Mouse (Mus musculus) bone marrow, adult 2 months (tissue): Measurements from ENCODE around the gene Ugt1a5. TPM values are rescaled to one million over a fixed set of nuclear protein-coding genes. Genes with fewer than 3 reads are reported as not detected.
"Not testable (repeated sequence)": the region's sequence is repeated elsewhere in the genome, so short reads cannot be mapped to it uniquely, and the experiment has no call there.

ENCODE experiments used
- H3K27ac ChIP-seq: fragments of 200-500 bp; 2 replicates; pipeline ENCODE4 v1.5.1; 2012; ENCODE audit warnings: low read depth, mild to moderate bottlenecking, control low read depth, inconsistent platforms, low read length; ENCODE audit not compliant: control insufficient read depth, poor library complexity, insufficient read depth
- H3K4me1 ChIP-seq: fragments of 200-500 bp; 2 replicates; pipeline ENCODE4 v1.6.1; 2011; ENCODE audit warnings: low read length; ENCODE audit not compliant: control insufficient read depth, insufficient read depth
- H3K4me3 ChIP-seq: fragments of 200-500 bp; replicated peaks from 2 replicates; pipeline ENCODE3; 2011; ENCODE audit warnings: mild to moderate bottlenecking, low read depth, low read length, control low read depth; ENCODE audit not compliant: control insufficient read depth
- CTCF ChIP-seq: fragments of 200-500 bp; IDR thresholded peaks from 2 replicates; pipeline ENCODE4 v1.5.1; 2011; ENCODE audit warnings: low read length, control low read depth; ENCODE audit not compliant: control insufficient read depth, insufficient read depth
- POLR2A ChIP-seq: fragments of 200-500 bp; IDR thresholded peaks from 2 replicates; pipeline ENCODE4 v1.6.1; 2011; ENCODE audit warnings: low read depth, mild to moderate bottlenecking, control low read depth, low read length, borderline replicate concordance; ENCODE audit not compliant: control insufficient read depth
- WGBS: fragments of 180-500 bp; shearing (Covaris S2); methylation state at CpG from one replicate; pipeline ENCODE4 v1.1.7; 2018; 5-methylcytosine and 5-hydroxymethylcytosine counted together
- polyA plus RNA-seq: library from polyadenylated mRNA; stranded (reverse); fragments of >200 nt; gene quantifications from 2 replicates; pipeline ENCODE4 v1.2.4, GENCODE M21; 2011; ENCODE audit warnings: low replicate concordance; ENCODE audit not compliant: missing spikeins, insufficient read depth, insufficient read length

Gene Ugt1a5
- polyA plus RNA-seq, 1 experiment, result 4.0 TPM

DNA sequence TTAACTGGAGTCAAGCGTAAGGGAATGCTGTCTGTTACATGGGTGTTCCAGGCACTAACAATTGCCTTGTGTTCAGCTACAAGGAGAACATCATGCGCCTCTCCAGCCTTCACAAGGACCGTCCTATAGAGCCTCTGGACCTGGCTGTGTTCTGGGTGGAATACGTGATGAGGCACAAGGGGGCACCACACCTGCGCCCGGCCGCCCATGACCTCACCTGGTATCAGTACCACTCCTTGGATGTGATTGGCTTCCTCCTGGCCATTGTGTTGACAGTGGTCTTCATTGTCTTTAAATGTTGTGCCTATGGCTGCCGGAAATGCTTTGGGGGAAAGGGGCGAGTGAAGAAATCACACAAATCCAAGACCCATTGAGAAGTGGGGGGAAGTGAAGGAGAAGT lies 52.2 kb downstream of the Ugt1a5 start:
- WGBS, result 70% methylated on average over 9 of the region's 9 CpGs
- Histone ChIP-seq H3K4me1 (no peaks in the 10 kb centered on the region), H3K27ac (no peak overlapping the region), H3K4me3 (no peak overlapping the region)
- TF ChIP-seq POLR2A (no peak), CTCF (no peak)

DNA sequence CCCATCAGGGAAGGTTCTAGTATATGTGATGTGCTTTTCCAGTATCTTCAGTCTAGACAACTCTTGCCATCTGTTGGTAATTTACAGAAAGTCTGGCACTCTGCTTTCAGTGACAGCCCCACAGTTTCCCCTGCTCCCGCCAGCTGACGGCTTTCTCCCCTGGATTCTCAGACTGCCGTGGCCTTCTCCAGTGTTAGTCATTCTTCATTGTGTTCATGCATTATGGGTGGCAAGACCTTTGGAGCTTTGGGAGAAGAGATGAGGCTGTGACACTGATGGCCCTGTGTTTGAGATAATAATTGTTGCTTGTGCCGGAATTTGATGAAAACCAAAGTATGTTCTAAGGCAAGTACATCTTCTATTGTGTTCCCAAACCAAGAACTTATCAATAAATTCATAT lies 52.8 kb downstream of the Ugt1a5 start:
- Histone ChIP-seq H3K4me3 (no peak overlapping the region), H3K4me1 (no peaks in the 10 kb centered on the region), H3K27ac (no peak overlapping the region)
- WGBS, result 51% methylated on average over 4 of the region's 4 CpGs
- TF ChIP-seq POLR2A (no peak), CTCF (no peak)

DNA sequence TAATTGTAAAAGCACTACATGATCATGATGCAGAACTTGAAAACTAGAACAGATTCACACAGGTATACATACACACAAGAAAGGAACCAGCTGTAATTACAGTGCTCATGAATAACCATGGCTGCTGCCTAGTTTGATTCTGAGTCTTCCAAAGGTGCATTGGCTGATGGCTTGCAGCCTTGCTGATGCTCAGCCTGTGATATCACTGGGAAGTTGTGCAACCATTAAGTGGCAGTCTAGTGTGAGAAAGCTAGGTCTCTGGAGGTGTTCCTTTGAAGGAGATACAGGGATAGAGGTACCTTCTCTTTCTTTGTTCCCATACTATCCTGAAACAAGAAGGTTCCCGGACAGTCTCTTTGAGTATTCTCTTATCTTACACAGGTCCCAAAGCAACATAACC lies 53.2 kb downstream of the Ugt1a5 start:
- H3K27ac ChIP-seq, result no peak overlapping the region
- WGBS, result 22% methylated on average over 1 of the region's 1 CpGs
- no peaks in the 10 kb centered on the region for H3K4me1 ChIP-seq
- TF ChIP-seq POLR2A (no peak), CTCF (no peak)
- no peak overlapping the region for H3K4me3 ChIP-seq

DNA sequence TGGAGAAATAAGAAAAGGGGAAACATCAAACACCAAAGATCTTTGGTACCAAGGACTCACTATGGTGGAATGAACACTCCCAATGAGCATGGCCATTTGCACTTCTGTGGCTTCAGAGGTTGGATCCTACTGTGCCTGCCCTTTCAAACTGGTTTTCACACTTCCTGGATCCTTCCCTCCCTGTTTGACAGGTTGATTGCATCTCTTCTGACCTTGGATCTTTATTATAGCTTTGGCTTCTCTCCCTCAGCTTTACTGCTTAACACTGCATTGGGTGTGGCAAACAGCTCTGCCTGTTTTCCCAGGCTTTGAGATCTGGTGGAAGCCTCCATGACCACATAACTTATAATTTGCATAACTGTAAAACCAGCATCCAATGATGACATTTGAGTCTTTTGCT lies 54.5 kb downstream of the Ugt1a5 start:
- Histone ChIP-seq H3K4me3 (no peak overlapping the region), H3K27ac (no peak overlapping the region), H3K4me1 (no peaks in the 10 kb centered on the region)
- TF ChIP-seq POLR2A (no peak), CTCF (no peak)

DNA sequence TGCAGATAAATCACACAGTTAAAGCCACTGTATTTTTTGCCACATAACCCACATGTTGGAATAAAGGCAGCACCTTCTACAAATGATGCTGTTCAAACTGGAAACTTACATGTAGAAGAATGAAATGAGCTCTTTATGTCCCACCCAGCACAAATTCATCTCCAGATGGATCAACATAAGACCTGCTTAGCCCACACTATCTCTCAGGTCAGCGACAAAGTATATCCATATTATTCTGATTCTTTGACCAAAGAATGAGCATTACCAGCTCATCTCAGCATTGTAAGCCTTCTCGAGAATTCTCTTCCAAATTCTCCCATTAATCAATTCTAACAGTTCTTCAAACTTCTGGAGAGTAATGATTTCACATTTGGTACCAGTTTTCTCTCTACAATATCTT lies 56.4 kb downstream of the Ugt1a5 start:
- no peaks in the 10 kb centered on the region; the same call in 1 of the 2 replicates for H3K4me1 ChIP-seq
- TF ChIP-seq CTCF, result no peak
- TF ChIP-seq POLR2A, result no peak
- no peak overlapping the region for H3K4me3 ChIP-seq
- WGBS, result 47% methylated on average over 2 of the region's 2 CpGs
- H3K27ac ChIP-seq, result no peak overlapping the region

DNA sequence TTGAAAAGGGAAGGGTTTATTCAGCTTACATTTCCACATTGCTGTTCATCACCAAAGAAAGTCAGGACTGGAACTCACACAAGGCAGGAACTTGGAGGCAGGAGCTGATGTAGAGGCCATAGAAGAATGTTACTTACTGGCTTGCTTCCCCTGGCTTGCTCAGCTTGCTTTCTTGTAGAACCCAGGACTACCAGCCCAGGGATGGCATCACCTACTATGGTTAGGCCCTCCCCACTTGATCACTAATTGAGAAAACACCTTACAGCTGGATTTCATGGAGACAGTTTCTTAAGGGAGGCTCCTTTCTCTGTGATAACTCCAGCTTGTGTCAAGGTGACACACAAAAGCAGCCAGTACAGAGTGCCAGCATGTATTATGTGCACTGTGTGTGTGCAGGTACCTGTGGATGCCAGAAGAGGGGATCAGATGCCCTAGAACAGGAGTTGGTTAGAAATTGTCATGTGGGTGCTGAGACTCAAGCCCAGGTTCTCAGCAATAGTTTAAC lies 57.3 kb downstream of the Ugt1a5 start:
- not testable (repeated sequence) for H3K4me3 ChIP-seq, H3K27ac ChIP-seq, H3K4me1 ChIP-seq

DNA sequence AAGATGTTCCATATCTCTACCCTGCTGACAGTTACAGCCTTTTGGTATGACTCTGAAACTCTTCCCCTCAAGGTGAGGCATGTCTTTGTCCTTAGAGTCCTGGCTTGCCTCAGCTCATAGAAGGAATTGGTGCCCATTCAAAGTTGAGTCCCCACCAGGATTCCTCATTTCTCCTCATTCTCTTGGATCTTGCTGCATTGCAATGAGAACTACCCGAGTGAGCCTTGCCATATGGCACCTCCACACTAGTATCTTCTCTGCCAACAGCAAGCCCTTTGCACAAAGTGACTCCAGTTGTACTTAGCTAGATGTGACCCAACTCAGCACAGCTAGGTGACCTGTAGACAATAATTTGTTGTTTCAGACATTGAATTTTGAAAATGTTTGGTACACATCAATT lies 57.8 kb downstream of the Ugt1a5 start:
- 44% methylated on average over 1 of the region's 1 CpGs for WGBS
- TF ChIP-seq CTCF (no peak), POLR2A (no peak)
- Histone ChIP-seq H3K4me1 (no peaks in the 10 kb centered on the region; the same call in 1 of the 2 replicates), H3K4me3 (no peak overlapping the region), H3K27ac (no peak overlapping the region)

DNA sequence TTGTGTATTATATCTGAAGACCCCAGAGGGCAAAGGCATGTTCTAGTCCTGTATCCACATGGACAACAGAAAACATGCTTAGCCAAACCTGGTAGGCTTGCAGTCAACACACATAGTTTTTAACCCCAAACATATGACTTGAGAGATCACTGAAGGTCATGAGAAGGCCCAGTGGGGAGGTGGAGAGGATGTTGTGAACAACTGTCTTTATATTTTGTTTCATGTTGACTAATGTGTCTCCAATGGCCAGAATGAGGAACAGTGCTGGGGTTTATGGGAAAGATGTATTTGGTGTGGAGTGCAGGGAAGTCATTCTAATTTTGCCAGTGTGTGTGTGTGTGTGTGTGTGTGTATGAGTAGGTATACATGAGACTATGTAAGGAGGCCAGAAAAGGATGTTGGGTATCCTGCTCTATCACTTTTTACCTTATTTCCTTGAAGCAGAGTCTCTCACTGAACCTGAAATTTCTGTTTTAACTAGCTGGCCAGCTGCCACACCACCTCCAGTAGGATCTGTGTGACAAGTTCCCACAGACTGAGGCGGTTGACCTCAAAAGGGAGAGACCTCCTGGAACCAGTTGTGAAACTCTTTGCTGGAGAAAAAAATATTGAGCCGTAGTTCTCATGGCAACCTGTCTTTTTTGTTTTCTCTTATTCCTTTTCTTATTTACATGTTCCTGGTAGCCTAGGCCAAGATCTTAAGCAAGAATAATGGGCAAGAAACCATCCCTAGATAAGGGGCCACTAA lies 58.4 kb downstream of the Ugt1a5 start:
- 58% methylated on average over 2 of the region's 2 CpGs for WGBS
- Histone ChIP-seq H3K4me3 (no peak overlapping the region), H3K4me1 (no peaks in the 10 kb centered on the region; the same call in 1 of the 2 replicates), H3K27ac (no peak overlapping the region)
- TF ChIP-seq CTCF (no peak), POLR2A (no peak)

DNA sequence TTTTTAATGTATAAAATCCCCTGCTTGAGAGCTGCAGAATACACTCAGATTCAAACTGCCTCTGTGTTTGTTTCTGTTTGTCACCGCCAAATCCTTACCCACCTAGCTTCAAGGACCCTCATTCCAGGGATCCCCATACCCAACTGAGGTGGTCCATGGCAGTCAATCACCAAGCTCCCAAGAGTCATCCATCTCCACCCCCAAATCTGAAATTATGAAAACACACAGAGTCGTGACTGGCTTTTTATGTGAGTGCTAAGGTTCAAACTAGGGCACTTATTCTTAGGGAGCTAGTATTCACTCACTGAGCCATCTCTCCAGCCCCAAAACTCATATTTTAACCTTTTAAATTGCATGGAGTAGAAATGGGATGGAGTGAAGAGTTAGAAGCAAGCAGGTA lies 59.5 kb downstream of the Ugt1a5 start:
- H3K27ac ChIP-seq, H3K4me3 ChIP-seq, H3K4me1 ChIP-seq: not testable (repeated sequence)
- 35% methylated on average over 2 of the region's 2 CpGs for WGBS
